Mouse (Mus musculus) bone marrow, adult 2 months (tissue): Measurements from ENCODE around the gene Slc35e3. TPM values are rescaled to one million over a fixed set of nuclear protein-coding genes. Genes with fewer than 3 reads are reported as not detected.
"Not testable (repeated sequence)": the region's sequence is repeated elsewhere in the genome, so short reads cannot be mapped to it uniquely, and the experiment has no call there.

Source experiments
- H3K27ac ChIP-seq: fragments of 200-500 bp; 2 replicates; pipeline ENCODE4 v1.5.1; 2012; ENCODE audit warnings: low read depth, mild to moderate bottlenecking, control low read depth, inconsistent platforms, low read length; ENCODE audit not compliant: control insufficient read depth, poor library complexity, insufficient read depth
- H3K4me1 ChIP-seq: fragments of 200-500 bp; 2 replicates; pipeline ENCODE4 v1.6.1; 2011; ENCODE audit warnings: low read length; ENCODE audit not compliant: control insufficient read depth, insufficient read depth
- H3K4me3 ChIP-seq: fragments of 200-500 bp; replicated peaks from 2 replicates; pipeline ENCODE3; 2011; ENCODE audit warnings: mild to moderate bottlenecking, low read depth, low read length, control low read depth; ENCODE audit not compliant: control insufficient read depth
- CTCF ChIP-seq: fragments of 200-500 bp; IDR thresholded peaks from 2 replicates; pipeline ENCODE4 v1.5.1; 2011; ENCODE audit warnings: low read length, control low read depth; ENCODE audit not compliant: control insufficient read depth, insufficient read depth
- POLR2A ChIP-seq: fragments of 200-500 bp; IDR thresholded peaks from 2 replicates; pipeline ENCODE4 v1.6.1; 2011; ENCODE audit warnings: low read depth, mild to moderate bottlenecking, control low read depth, low read length, borderline replicate concordance; ENCODE audit not compliant: control insufficient read depth
- WGBS: fragments of 180-500 bp; shearing (Covaris S2); methylation state at CpG from one replicate; pipeline ENCODE4 v1.1.7; 2018; 5-methylcytosine and 5-hydroxymethylcytosine counted together
- polyA plus RNA-seq: library from polyadenylated mRNA; stranded (reverse); fragments of >200 nt; gene quantifications from 2 replicates; pipeline ENCODE4 v1.2.4, GENCODE M21; 2011; ENCODE audit warnings: low replicate concordance; ENCODE audit not compliant: missing spikeins, insufficient read depth, insufficient read length

The Slc35e3 gene
- polyA plus RNA-seq, 1 experiment: 8.3 TPM

GRCm38 (mm10) chr10:117707114-117707838 lies 38.9 kb downstream of the Slc35e3 start:
- TF ChIP-seq CTCF (no peak), POLR2A (no peak)
- Histone ChIP-seq H3K4me1 (peaks cover 2% of the 10 kb centered on the region; the same call in 1 of the 2 replicates), H3K27ac (no peak overlapping the region), H3K4me3 (no peak overlapping the region)
- WGBS: 86% methylated on average over 2 of the region's 2 CpGs

- 84% methylated on average over 6 of the region's 6 CpGs for WGBS
- H3K4me3 ChIP-seq: no peak overlapping the region
- H3K27ac ChIP-seq: no peak overlapping the region
- TF ChIP-seq CTCF: no peak
- TF ChIP-seq POLR2A: no peak
- H3K4me1 ChIP-seq: peaks cover 2% of the 10 kb centered on the region; the same call in 1 of the 2 replicates
These were observed 39.7 kb downstream of the Slc35e3 start for GRCm38 (mm10) chr10:117706440-117706839.

GRCm38 (mm10) chr10:117705806-117706205 lies 40.4 kb downstream of the Slc35e3 start:
- no peak overlapping the region for H3K4me3 ChIP-seq
- no peak overlapping the region for H3K27ac ChIP-seq
- peaks cover 2% of the 10 kb centered on the region; the same call in 1 of the 2 replicates for H3K4me1 ChIP-seq
- TF ChIP-seq CTCF (no peak), POLR2A (no peak)

- Histone ChIP-seq H3K4me3 (no peak overlapping the region), H3K4me1 (peaks cover 2% of the 10 kb centered on the region; the same call in 1 of the 2 replicates), H3K27ac (no peak overlapping the region)
- 91% methylated on average over 6 of the region's 6 CpGs for WGBS
- TF ChIP-seq POLR2A (no peak), CTCF (no peak)
These were observed 41.2 kb downstream of the Slc35e3 start for GRCm38 (mm10) chr10:117704964-117705335.

- not testable (repeated sequence) for H3K4me1 ChIP-seq
- 95% methylated on average over 6 of the region's 6 CpGs for WGBS
These were observed 41.7 kb downstream of the Slc35e3 start for GRCm38 (mm10) chr10:117704314-117704963.

GRCm38 (mm10) chr10:117703506-117703905 lies 42.7 kb downstream of the Slc35e3 start:
- TF ChIP-seq POLR2A: no peak
- TF ChIP-seq CTCF: no peak
- Histone ChIP-seq H3K4me1 (no peaks in the 10 kb centered on the region), H3K4me3 (no peak overlapping the region), H3K27ac (no peak overlapping the region)
- 94% methylated on average over 3 of the region's 3 CpGs for WGBS

More at GRCm38 (mm10) chr10:117704314-117704963, 41.7 kb downstream of the Slc35e3 start:
- not testable (repeated sequence) for H3K4me3 ChIP-seq, H3K27ac ChIP-seq

- TF ChIP-seq POLR2A (no peak), CTCF (no peak)
- Histone ChIP-seq H3K4me3 (no peak overlapping the region), H3K27ac (no peak overlapping the region), H3K4me1 (no peaks in the 10 kb centered on the region)
- WGBS: 92% methylated on average over 6 of the region's 6 CpGs
These were observed 43.9 kb downstream of the Slc35e3 start for GRCm38 (mm10) chr10:117702024-117702833.
